Mouse (Mus musculus): ENCODE data around the gene Gja5. TPM values are rescaled to one million over a fixed set of nuclear protein-coding genes. Genes with fewer than 3 reads are reported as not detected.

The Gja5 gene
- polyA plus RNA-seq, 1 experiment from 2014 or later: 2.0 TPM

DNA sequence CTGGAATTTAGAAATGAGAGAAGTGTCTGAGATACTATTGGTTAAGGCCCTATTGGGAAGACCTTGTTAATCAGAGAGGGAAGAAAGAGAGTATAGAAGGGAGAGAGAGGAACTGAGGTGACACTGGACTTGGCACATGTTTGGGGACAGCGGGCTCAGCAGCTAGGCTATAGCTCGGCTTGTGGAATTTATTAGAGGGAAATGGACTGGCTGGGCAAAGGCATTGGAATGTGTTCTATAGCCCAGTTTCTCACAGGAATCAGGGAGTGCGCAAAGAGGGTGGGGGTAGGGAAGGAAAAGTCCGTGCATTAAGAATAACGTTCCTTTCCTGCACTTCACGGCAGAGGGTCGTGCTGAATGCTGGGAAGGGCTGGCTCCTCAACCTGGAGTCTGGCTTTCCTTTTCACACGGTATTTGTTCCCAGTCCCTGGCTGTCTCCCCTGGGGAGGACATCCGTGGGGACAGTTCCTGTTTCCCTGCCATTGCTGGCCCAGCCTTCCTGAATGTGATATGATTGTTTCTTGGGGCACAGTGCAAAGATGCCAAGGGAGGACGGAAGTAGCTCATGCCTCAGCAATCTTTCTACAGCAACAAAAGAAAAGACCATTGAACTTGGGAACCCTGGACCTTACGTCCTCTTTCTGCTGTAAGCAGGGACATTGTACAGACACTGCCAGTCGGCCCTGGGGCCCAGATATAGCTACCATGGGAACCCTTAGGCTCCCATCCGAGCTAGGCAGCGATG lies 49.2 kb downstream of the Gja5 start:
- 59% methylated on average over 14 of the region's 14 CpGs for WGBS
- no peaks in the 10 kb centered on the region for H3K36me3 ChIP-seq (ENCODE audit: control insufficient read depth, insufficient read depth, low read length)
- no peaks in the 10 kb centered on the region for H3K27me3 ChIP-seq (ENCODE audit: control insufficient read depth, insufficient read depth, low read depth, low read length)
- no peaks in the 10 kb centered on the region for H3K4me1 ChIP-seq (ENCODE audit: control insufficient read depth, insufficient read depth, low read length)
- no peak overlapping the region for H3K27ac ChIP-seq (ENCODE audit: low read length)
- no peak overlapping the region for H3K9ac ChIP-seq (ENCODE audit: low read depth, low read length)
- H3K9me3 ChIP-seq (replicated peaks; ENCODE audit: control insufficient read depth, low read length, poor library complexity, severe bottlenecking): no peaks in the 10 kb centered on the region
- no peak for ATAC-seq
- H3K4me2 ChIP-seq (ENCODE audit: low read length): no peak overlapping the region
- H3K4me3 ChIP-seq (ENCODE audit: low read depth, low read length): no peak overlapping the region

- peaks cover 4% of the 10 kb centered on the region; the same call in 1 of the 2 replicates for H3K4me1 ChIP-seq (ENCODE audit: control insufficient read depth, insufficient read depth, low read length)
- H3K9me3 ChIP-seq (replicated peaks; ENCODE audit: control insufficient read depth, low read length, poor library complexity, severe bottlenecking): no peaks in the 10 kb centered on the region
- no peak overlapping the region for H3K9ac ChIP-seq (ENCODE audit: low read depth, low read length)
- WGBS: 61% methylated on average over 8 of the region's 8 CpGs
- no peaks in the 10 kb centered on the region for H3K36me3 ChIP-seq (ENCODE audit: control insufficient read depth, insufficient read depth, low read length)
- H3K27me3 ChIP-seq (ENCODE audit: control insufficient read depth, insufficient read depth, low read depth, low read length): no peaks in the 10 kb centered on the region
- ATAC-seq: no peak
- H3K4me3 ChIP-seq (ENCODE audit: low read depth, low read length): no peak overlapping the region
- H3K27ac ChIP-seq (ENCODE audit: low read length): no peak overlapping the region
- H3K4me2 ChIP-seq (ENCODE audit: low read length): peak overlapping the region; percentile 12; the same call in 1 of the 2 replicates
Observed at GRCm38 (mm10) chr3:96960597-96960996, 56.1 kb downstream of the Gja5 start.

GRCm38 (mm10) chr3:96963088-96964034 lies 58.9 kb downstream of the Gja5 start:
- H3K4me1 ChIP-seq (ENCODE audit: control insufficient read depth, insufficient read depth, low read length): peaks cover 4% of the 10 kb centered on the region; the same call in 1 of the 2 replicates
- H3K9me3 ChIP-seq (replicated peaks; ENCODE audit: control insufficient read depth, low read length, poor library complexity, severe bottlenecking): no peaks in the 10 kb centered on the region
- H3K36me3 ChIP-seq (ENCODE audit: control insufficient read depth, insufficient read depth, low read length): no peaks in the 10 kb centered on the region
- H3K4me3 ChIP-seq (ENCODE audit: low read depth, low read length): no peak overlapping the region
- H3K27ac ChIP-seq (ENCODE audit: low read length): no peak overlapping the region
- 43% methylated on average over 12 of the region's 12 CpGs for WGBS
- H3K4me2 ChIP-seq (ENCODE audit: low read length): no peak overlapping the region
- peak; percentile 66; the same call in 1 of the 2 replicates for ATAC-seq
- no peaks in the 10 kb centered on the region for H3K27me3 ChIP-seq (ENCODE audit: control insufficient read depth, insufficient read depth, low read depth, low read length)
- no peak overlapping the region for H3K9ac ChIP-seq (ENCODE audit: low read depth, low read length)

DNA sequence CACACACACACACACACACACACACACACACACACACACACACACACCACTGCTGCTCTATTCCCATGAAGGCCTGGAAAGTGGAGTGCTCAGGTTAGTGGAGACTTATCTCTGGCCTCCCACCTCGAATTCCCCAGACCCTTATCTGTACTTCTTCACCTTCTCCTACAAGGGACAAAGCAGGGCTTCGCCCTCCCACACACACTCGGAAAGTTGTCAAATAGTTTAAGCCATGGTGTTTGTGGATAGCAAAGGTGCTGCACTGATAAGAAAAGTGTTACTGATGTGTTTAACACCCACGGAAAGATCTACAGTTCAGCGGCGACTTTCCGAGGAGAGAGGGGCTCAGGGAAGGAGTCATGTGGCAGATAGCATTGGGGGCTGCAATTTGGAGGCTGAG lies 66.5 kb downstream of the Gja5 start:
- H3K9ac ChIP-seq (ENCODE audit: low read depth, low read length): no peak overlapping the region
- 70% methylated on average over 7 of the region's 7 CpGs for WGBS
- H3K4me2 ChIP-seq (ENCODE audit: low read length): no peak overlapping the region
- no peak for ATAC-seq
- no peak overlapping the region for H3K4me3 ChIP-seq (ENCODE audit: low read depth, low read length)
- H3K27ac ChIP-seq (ENCODE audit: low read length): no peak overlapping the region
- no peaks in the 10 kb centered on the region for H3K9me3 ChIP-seq (replicated peaks; ENCODE audit: control insufficient read depth, low read length, poor library complexity, severe bottlenecking)
- H3K36me3 ChIP-seq (ENCODE audit: control insufficient read depth, insufficient read depth, low read length): no peaks in the 10 kb centered on the region
- no peaks in the 10 kb centered on the region for H3K4me1 ChIP-seq (ENCODE audit: control insufficient read depth, insufficient read depth, low read length)
- H3K27me3 ChIP-seq (ENCODE audit: control insufficient read depth, insufficient read depth, low read depth, low read length): no peaks in the 10 kb centered on the region

DNA sequence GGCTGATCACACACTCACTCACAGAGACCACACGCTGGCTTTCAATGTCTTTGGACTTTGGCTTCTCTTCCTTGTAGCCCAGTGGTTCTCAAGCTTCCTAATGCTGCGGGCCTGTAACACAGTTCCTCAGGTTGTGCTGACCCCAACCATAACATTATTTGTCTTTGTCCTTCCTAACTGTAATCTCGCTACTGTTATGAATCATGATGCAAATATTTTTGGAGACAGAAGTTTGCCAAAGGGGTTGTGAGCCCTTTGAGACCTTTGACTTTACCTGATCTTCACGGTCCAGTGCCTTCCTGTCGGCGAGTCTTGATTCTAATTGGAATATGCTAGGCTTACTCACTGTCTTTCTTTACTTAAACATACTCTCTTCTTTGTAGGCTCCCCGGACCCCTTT lies 70.0 kb downstream of the Gja5 start:
- Histone ChIP-seq H3K9me3 (replicated peaks; ENCODE audit: control insufficient read depth, low read length, poor library complexity, severe bottlenecking) (no peaks in the 10 kb centered on the region), H3K9ac (ENCODE audit: low read depth, low read length) (no peak overlapping the region), H3K27me3 (ENCODE audit: control insufficient read depth, insufficient read depth, low read depth, low read length) (no peaks in the 10 kb centered on the region), H3K4me1 (ENCODE audit: control insufficient read depth, insufficient read depth, low read length) (no peaks in the 10 kb centered on the region), H3K36me3 (ENCODE audit: control insufficient read depth, insufficient read depth, low read length) (no peaks in the 10 kb centered on the region), H3K4me2 (ENCODE audit: low read length) (no peak overlapping the region), H3K4me3 (ENCODE audit: low read depth, low read length) (no peak overlapping the region), H3K27ac (ENCODE audit: low read length) (no peak overlapping the region)
- no peak for ATAC-seq
- WGBS: 83% methylated on average over 7 of the region's 7 CpGs

DNA sequence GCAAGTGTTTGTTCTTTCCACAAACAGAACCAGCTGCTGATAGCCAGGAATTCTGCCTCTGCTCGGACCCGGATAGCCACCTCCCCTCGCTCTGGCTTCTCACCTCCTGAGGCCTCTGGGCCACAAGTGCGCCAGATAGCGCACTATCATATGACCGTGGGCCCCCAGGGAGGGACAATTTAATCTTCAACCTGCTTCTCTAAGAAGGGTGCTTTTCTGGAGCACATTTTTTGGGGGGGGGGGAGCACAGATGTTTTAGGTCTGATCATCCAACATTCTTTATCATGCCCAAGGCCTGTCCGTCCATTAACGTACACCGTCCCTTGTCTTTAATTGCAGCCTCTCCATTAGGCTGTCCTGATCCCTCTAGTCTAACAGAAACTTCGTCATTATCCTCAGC lies 71.1 kb downstream of the Gja5 start:
- Histone ChIP-seq H3K27ac (ENCODE audit: low read length) (no peak overlapping the region), H3K9ac (ENCODE audit: low read depth, low read length) (no peak overlapping the region), H3K4me2 (ENCODE audit: low read length) (no peak overlapping the region), H3K36me3 (ENCODE audit: control insufficient read depth, insufficient read depth, low read length) (no peaks in the 10 kb centered on the region), H3K9me3 (replicated peaks; ENCODE audit: control insufficient read depth, low read length, poor library complexity, severe bottlenecking) (no peaks in the 10 kb centered on the region), H3K4me3 (ENCODE audit: low read depth, low read length) (no peak overlapping the region), H3K27me3 (ENCODE audit: control insufficient read depth, insufficient read depth, low read depth, low read length) (no peaks in the 10 kb centered on the region), H3K4me1 (ENCODE audit: control insufficient read depth, insufficient read depth, low read length) (no peaks in the 10 kb centered on the region)
- WGBS: 91% methylated on average over 10 of the region's 10 CpGs
- no peak for ATAC-seq

- WGBS: 100% methylated on average over 2 of the region's 2 CpGs
- Histone ChIP-seq H3K27ac (ENCODE audit: low read length) (no peak overlapping the region), H3K36me3 (ENCODE audit: control insufficient read depth, insufficient read depth, low read length) (no peaks in the 10 kb centered on the region), H3K4me3 (ENCODE audit: low read depth, low read length) (no peak overlapping the region), H3K4me1 (ENCODE audit: control insufficient read depth, insufficient read depth, low read length) (no peaks in the 10 kb centered on the region), H3K9ac (ENCODE audit: low read depth, low read length) (no peak overlapping the region), H3K9me3 (replicated peaks; ENCODE audit: control insufficient read depth, low read length, poor library complexity, severe bottlenecking) (no peaks in the 10 kb centered on the region), H3K4me2 (ENCODE audit: low read length) (no peak overlapping the region), H3K27me3 (ENCODE audit: control insufficient read depth, insufficient read depth, low read depth, low read length) (no peaks in the 10 kb centered on the region)
- ATAC-seq: no peak
Observed at GRCm38 (mm10) chr3:96977507-96977906, 73.0 kb downstream of the Gja5 start.

GRCm38 (mm10) chr3:96978469-96978868 lies 74.0 kb downstream of the Gja5 start:
- no peaks in the 10 kb centered on the region for H3K36me3 ChIP-seq (ENCODE audit: control insufficient read depth, insufficient read depth, low read length)
- H3K27ac ChIP-seq (ENCODE audit: low read length): no peak overlapping the region
- H3K9me3 ChIP-seq (replicated peaks; ENCODE audit: control insufficient read depth, low read length, poor library complexity, severe bottlenecking): no peaks in the 10 kb centered on the region
- H3K4me1 ChIP-seq (ENCODE audit: control insufficient read depth, insufficient read depth, low read length): no peaks in the 10 kb centered on the region
- H3K27me3 ChIP-seq (ENCODE audit: control insufficient read depth, insufficient read depth, low read depth, low read length): no peaks in the 10 kb centered on the region
- no peak for ATAC-seq
- H3K4me2 ChIP-seq (ENCODE audit: low read length): no peak overlapping the region
- WGBS: 68% methylated on average over 6 of the region's 6 CpGs
- H3K9ac ChIP-seq (ENCODE audit: low read depth, low read length): no peak overlapping the region
- H3K4me3 ChIP-seq (ENCODE audit: low read depth, low read length): no peak overlapping the region

GRCm38 (mm10) chr3:96979020-96979419 lies 74.5 kb downstream of the Gja5 start:
- 91% methylated on average over 3 of the region's 3 CpGs for WGBS
- H3K36me3 ChIP-seq (ENCODE audit: control insufficient read depth, insufficient read depth, low read length): no peaks in the 10 kb centered on the region
- ATAC-seq: no peak

More at GRCm38 (mm10) chr3:96979020-96979419, 74.5 kb downstream of the Gja5 start:
- Histone ChIP-seq H3K27me3 (ENCODE audit: control insufficient read depth, insufficient read depth, low read depth, low read length) (no peaks in the 10 kb centered on the region), H3K9me3 (replicated peaks; ENCODE audit: control insufficient read depth, low read length, poor library complexity, severe bottlenecking) (no peaks in the 10 kb centered on the region), H3K9ac (ENCODE audit: low read depth, low read length) (no peak overlapping the region), H3K27ac (ENCODE audit: low read length) (no peak overlapping the region), H3K4me2 (ENCODE audit: low read length) (no peak overlapping the region), H3K4me3 (ENCODE audit: low read depth, low read length) (no peak overlapping the region), H3K4me1 (ENCODE audit: control insufficient read depth, insufficient read depth, low read length) (no peaks in the 10 kb centered on the region)

Measured in midbrain, embryonic 16.5 days (tissue).